Mouse (Mus musculus): ENCODE measurements around the gene Stk10.
A peak's percentile ranks its signal among the peaks of the same experiment; 100 is the strongest.
"Not testable (repeated sequence)": the region's sequence is repeated elsewhere in the genome, so short reads cannot be mapped to it uniquely, and the experiment has no call there.

The Stk10 gene

GRCm38 (mm10) chr11:32532765-32533481 is at the start of gene Stk10:
Gene Stk10 (plus strand): TSS chr11:32533305.
- peak; percentile 82 to 88 for DNase-seq (ENCODE audit: low spot score in 2 of 2)

DNA sequence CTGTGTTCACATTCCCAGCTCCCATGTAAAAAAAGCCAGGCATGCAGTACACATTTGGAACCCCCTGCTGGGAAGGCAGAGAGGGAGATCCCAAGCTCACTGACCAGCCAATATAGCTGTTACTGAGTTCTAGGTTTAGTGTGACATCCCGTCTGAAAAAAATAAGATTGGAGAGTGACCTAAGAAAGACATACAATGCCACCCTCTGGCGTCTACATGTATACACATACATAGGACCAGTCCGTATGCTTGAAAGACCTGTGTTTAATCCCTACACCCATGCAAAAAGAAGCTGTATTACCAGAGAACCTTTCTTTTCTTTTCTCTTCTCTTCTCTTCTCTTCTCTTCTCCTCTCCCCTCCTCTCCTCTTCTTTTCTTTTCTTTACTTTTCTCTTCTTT is 47.8 kb upstream of the Stk10 start:
- no peak for DNase-seq (ENCODE audit: low spot score in 2 of 2)

GRCm38 (mm10) chr11:32486621-32487020 is 46.5 kb upstream of the Stk10 start:
- no peak for DNase-seq (ENCODE audit: low spot score in 2 of 2)

DNA sequence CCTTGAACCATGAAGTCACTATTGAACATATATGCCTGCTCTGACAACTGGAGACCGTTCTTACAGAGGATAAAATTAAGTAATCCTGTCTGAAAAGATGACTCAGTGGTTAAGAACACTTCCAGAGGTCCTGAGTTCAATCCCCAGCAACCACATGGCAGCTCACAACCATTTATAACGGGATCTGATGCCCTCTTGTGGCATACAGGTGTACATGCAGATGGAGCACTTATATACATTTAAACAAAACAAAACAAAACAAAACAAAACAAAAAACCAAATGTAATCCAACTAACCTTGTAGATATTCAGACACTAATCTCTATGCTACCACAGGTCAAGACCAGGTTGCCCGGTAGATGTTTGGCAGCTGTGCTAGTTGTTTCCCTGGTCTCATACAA is 45.6 kb upstream of the Stk10 start:
- no peak for DNase-seq (ENCODE audit: low spot score in 2 of 2)

GRCm38 (mm10) chr11:32488344-32488743 is 44.8 kb upstream of the Stk10 start:
- no peak for DNase-seq (ENCODE audit: low spot score in 2 of 2)

DNA sequence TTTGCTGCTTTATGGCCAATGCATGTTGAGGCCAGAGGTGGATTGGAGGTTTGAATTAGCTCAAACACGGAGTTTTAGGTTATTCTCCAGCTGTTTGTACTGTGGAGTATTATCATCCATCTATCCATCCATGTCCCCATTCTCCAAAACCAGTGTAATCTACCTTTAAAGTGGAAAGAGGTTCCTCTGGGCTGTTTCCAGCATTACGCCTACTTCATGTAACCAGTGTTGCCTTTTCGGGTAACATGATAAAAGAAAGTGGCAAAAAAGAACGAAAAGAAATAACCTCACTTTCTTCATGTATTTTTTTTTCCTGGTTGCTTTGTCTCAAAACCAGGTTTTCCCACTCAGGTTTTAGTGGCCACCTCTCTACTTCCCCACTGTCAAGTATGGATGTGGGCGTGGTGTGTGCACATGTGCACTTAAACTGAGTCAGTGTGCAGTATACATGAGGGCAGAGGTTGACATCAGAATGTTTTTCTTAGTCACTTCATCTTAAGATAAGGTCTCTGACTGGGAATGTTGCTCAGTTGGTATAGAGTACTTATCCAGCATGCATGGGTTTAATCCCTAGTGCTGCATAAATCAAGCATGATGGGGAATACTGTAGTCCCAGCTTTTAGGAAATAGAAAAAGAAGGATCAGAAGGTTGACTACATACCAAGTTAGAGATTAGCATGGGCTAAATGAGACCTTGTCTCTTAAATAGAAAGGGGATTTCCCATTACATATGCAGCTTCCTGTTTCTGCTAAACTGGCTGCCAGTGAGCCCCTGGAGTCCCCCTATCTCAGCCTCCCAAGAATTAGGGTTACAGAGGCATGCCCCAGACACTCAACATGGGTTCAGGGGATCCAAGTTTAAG is 44.1 kb upstream of the Stk10 start:
- DNase-seq (ENCODE audit: low spot score in 2 of 2) = peak; percentile 33 to 46

- DNase-seq (ENCODE audit: low spot score in 2 of 2) = no peak
These were observed 42.0 kb upstream of the Stk10 start for GRCm38 (mm10) chr11:32491079-32491478.

DNA sequence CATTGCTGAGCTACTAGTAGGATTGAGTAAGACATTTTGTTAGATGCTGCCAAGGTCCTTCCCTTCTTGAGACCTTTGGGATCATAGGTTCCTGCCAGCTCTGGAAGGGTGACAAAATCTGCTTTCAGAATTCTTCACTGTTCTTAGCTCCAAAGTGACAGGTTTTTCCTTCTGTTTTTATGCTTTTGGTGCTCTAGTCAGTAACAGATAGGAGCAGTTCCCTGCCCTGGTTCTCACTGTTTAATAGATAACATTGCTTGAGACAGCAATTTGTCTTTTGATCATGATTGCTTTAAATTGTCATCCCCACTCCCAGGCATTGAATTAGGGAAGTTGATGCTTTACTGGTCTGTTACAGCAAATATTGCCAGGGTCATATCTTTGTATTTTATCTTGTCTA is 39.8 kb upstream of the Stk10 start:
- no peak for DNase-seq (ENCODE audit: low spot score in 2 of 2)

DNA sequence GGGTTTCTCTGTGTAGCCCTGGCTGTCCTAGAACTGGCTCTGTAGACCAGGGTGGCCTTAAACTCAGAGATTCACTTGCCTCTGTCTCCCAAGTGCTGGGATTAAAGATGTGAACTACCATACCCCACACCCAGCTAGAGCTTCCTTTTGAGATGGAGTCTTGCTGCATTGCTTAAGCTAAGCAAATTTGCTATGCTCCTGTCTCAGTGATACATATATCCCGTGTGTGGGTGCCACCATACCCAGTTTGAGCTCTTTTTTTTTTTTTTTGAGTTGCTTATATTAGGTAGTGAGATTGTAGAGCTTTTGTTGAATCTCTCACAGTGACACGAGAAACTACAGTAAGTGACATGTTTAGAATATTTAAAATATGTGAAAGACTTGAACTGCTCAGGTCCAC is 37.8 kb upstream of the Stk10 start:
- DNase-seq (ENCODE audit: low spot score in 2 of 2) = no peak

GRCm38 (mm10) chr11:32498757-32499535 is 34.2 kb upstream of the Stk10 start:
- DNase-seq (ENCODE audit: low spot score in 2 of 2) = no peak

DNA sequence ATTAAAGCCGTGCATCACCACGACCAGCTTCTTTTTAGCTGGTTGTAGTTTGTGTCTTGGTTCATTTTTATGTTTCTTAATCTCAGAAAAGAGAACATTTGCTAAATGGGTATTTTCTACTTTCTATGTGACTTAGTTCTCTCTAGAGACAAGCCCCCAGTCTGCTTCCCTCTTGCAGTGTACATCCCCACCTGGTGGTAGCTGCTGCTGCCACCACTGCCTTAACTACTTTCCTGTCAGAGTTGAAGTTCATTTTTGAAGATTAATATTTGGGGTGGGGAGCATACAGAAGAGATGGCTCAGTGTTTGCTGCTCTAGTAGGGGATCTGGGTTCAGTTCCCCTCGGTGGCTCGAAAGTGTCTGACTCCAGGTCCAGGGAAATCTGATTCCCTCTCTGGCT is 33.2 kb upstream of the Stk10 start:
- no peak for DNase-seq (ENCODE audit: low spot score in 2 of 2)

DNA sequence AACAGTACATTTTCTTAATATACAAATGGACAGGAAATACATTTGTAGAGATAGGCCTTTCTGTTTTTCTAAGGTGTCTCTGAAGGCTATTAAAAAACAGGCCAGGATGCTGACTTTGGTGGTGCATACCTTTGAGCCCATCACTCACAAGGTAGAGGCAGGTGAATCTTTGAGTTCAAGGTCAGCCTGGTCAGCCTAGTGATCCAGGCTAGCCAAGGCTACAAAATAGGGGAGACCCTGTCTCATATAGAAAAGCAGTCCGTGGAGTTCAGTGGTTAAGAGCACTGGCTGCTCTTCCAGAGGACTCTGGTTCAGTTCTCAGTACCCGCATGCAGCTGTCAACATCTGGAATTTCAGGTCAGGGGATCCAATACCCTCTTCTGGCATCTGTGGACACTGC is 29.4 kb upstream of the Stk10 start:
- no peak for DNase-seq (ENCODE audit: low spot score in 2 of 2)

DNA sequence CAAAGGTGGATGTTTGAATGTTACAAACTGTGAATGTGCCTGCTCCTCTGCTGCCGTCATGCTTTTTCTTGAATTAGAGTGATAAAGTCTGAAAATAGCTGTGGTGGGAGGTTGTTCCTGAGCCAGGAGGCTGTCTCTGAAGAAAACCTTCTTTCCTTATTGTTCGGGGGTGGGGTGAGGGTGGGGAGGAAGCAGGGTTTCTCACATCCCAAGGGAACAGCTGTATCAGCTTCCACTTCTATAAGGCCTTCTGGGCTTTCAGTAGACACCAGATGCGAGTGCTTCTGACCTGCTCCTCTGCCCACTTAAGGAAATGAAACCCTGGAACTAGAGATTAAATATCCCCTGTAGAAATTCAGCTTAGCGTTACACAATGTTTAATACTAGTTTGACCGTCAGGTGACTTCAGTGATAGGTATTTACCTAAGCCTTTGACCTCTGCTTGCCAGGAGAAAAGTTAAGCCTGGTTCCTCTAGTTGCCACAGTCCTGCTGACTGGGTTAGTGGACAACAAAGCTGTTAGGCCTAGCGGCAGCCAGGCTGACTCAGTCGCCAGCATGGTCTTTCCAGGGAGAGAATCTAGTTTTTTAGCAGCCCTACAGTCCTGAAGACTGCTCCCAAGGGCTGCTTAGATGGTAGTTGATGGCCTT is 27.9 kb upstream of the Stk10 start:
- no peak for DNase-seq (ENCODE audit: low spot score in 2 of 2)

DNA sequence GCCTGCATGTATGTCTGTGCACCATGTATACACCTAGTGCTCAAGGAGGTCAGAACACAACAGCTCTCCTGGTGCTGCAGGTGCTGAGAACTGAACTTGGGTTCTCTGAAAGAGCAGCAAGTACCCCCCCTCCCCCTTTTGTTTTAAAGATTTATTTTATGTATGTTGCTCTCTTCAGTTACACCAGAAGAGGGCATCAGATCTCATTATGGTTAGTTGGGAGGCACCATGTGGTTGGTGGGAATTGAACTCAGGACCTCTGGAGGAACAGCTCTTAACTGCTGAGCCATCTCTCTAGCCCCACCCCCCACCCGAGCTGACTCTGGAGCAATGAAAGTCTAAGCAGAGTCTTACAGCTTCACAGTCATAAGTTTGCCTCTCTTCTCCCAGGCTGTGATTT is 22.2 kb upstream of the Stk10 start:
- DNase-seq (ENCODE audit: low spot score in 2 of 2) = no peak

DNA sequence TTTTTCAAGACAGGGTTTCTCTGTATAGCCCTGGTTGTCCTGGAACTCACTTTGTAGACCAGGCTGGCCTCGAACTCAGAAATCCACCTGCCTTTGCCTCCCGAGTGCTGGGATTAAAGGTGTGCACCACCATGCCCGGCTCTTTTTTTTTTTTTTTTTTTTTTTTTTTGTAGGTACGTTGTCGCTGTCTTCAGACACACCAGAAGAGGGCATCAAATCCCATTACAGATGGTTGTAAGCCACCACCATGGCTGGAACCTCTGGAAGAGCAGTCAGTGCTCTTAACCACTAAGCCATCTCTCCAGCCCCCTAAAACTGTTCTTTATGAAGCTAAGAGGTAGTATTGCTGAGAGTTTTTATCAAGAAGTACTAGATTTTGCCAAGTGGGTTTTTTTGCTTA is 18.3 kb upstream of the Stk10 start:
- not testable (repeated sequence) for DNase-seq (ENCODE audit: low spot score in 2 of 2)

GRCm38 (mm10) chr11:32516091-32516490 is 17.0 kb upstream of the Stk10 start:
- no peak for DNase-seq (ENCODE audit: low spot score in 2 of 2)

DNA sequence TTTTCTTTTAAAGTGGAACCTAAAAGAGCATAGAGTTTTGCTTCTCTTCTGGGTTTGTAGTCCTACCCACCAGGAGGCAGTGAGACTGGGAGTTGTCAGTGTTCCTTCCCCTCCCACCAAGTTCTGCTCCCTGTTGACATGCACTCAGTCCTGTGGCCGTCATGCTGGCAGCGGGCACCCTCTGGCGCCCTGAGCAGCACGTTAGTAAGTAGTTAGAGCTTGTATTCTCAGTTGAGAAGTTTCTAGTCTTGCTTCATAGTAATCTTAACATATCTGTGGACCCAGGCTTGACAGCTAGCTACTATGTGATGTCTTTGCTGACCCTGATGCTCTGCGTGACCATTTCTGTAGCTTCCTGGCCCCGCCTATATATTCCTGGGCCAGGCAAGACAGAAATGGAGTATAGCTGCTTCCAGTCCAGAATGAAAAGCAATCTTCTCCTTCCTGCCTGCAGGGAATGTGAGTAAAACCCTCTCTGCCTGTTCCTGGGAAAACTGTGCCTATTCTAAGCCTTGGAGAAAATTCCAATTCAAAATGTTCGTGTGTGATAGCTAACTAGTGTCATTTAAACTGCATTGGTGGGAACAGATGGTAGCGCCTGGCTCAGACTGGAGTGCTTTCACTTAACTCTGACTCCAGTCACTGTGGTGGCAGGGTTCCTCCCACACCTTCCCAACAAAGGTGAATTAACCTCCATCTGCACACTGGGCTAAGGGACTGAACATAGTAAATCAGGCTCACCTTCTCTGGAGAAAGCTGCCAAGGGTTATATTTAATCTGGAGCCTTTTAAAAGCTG is 16.0 kb upstream of the Stk10 start:
- no peak for DNase-seq (ENCODE audit: low spot score in 2 of 2)

DNA sequence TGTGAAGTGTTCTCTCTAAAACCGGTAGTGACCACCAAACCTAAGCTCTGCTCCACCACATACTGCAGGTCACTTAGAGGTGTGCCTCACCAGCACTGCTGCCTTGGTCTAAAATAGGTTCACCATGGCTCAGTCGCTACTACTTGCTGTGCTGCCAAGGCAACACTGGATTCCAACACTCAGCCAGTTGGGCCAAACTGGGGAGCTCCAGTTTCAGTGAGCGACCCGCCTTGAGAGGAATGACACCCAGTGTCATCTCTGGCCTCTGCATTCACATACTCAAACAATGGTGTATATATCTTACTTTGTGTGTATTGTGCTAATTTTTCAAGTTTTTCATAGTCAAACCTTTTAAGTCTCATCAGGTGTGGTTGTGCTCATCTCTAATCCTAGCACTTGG is 14.3 kb upstream of the Stk10 start:
- no peak for DNase-seq (ENCODE audit: low spot score in 2 of 2)

GRCm38 (mm10) chr11:32519354-32519753 is 13.8 kb upstream of the Stk10 start:
- no peak for DNase-seq (ENCODE audit: low spot score in 2 of 2)

DNA sequence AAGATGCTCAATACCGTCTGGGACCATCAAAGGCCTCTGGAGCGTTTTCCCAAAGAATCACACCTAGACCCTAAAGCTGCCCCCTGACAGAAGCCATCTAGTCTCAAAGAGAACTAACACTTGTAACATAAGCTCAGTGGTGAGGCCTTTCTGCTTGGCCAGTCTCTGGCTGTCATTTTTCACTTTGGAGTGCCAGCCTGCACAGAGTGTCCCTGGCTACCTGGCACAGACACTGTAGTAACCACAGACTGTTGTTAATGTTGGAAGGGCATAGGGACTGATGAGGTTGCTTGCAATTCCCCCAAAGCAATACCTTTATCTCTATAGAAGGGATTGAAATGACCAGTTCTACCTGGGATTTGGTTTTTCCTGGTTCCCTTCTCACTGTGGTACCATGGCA is 11.9 kb upstream of the Stk10 start:
- no peak for DNase-seq (ENCODE audit: low spot score in 2 of 2)
